Mouse (Mus musculus): ENCODE data around the gene Strip1.

Strip1 gene

GRCm38 (mm10) chr3:107591612-107592011 lies 39.9 kb downstream of the Strip1 start:
- DNase-seq: no peak

GRCm38 (mm10) chr3:107586504-107586903 lies 45.0 kb downstream of the Strip1 start:
- DNase-seq: no peak

- DNase-seq: no peak
Measured at GRCm38 (mm10) chr3:107583893-107584292, 47.6 kb downstream of the Strip1 start.

- peak; percentile 18 for DNase-seq
Measured at GRCm38 (mm10) chr3:107582875-107583767, 48.4 kb downstream of the Strip1 start.

GRCm38 (mm10) chr3:107582130-107582874 lies 49.2 kb downstream of the Strip1 start:
- DNase-seq: no peak

- DNase-seq: no peak
Measured at GRCm38 (mm10) chr3:107581103-107582010, 50.1 kb downstream of the Strip1 start.

- DNase-seq: peak; percentile 63
Measured at GRCm38 (mm10) chr3:107579466-107579865, 52.0 kb downstream of the Strip1 start.

GRCm38 (mm10) chr3:107577810-107578390 lies 53.6 kb downstream of the Strip1 start:
- DNase-seq: no peak

- no peak for DNase-seq
Measured at GRCm38 (mm10) chr3:107576807-107577206, 54.7 kb downstream of the Strip1 start.

- no peak for DNase-seq
Measured at GRCm38 (mm10) chr3:107571205-107571604, 60.3 kb downstream of the Strip1 start.

- DNase-seq: no peak
Measured at GRCm38 (mm10) chr3:107568721-107569120, 62.8 kb downstream of the Strip1 start.

- DNase-seq: no peak
Measured at GRCm38 (mm10) chr3:107567766-107568165, 63.7 kb downstream of the Strip1 start.

- no peak for DNase-seq
Measured at GRCm38 (mm10) chr3:107565331-107565730, 66.2 kb downstream of the Strip1 start.

- DNase-seq: no peak
Measured at GRCm38 (mm10) chr3:107563880-107564279, 67.6 kb downstream of the Strip1 start.

- DNase-seq: no peak
Measured at GRCm38 (mm10) chr3:107562591-107562990, 68.9 kb downstream of the Strip1 start.

All from kidney, postnatal 14 days (tissue).